Mouse (Mus musculus) MEL-GATA-1-ER (cell line): ENCODE measurements around the gene Grin2a.

Experiments used
- DNase-seq: peaks from one replicate; pipeline ENCODE4 v3.0.0-alpha.2; 2012; ENCODE audit warnings: low read depth; ENCODE audit errors: extremely low read depth

Grin2a gene

DNA sequence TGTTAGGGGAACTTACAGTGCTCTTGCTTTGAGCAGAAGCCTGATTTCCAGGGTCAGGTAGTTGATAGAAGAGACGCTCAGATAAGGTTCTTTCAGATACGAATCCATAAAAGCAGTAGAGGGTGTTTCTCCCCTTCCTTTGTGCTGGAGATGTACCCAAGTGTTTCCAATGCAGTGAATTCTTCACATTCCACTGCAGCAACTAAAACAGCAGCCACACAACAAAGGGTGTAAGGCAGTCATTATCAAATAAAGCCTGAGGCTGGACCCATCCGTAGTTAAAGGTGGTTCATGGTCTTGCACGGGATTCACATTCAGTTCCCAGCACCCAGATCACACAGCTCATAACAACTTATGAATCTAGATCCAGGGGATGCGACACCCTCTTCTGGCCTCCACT lies 241.3 kb downstream of the Grin2a start:
- no peak for DNase-seq

DNA sequence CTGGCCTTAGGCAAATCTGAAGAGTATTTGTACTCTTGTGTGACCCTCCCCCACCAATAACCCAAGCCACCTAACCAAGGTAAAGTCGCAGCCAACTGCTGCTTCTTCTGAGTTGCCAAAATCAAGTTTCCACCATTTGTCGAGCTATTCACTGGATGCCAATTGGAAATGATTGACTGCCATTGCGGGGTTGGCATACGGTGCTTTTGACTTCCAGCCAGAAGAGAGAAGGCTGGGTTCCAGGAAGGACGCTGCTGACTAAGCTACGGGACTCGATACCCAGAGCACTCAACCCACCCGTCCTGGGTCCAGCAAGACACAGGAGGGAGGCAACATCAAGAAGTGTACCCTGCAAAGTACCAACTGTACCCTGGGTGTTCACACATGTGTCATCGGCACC lies 242.3 kb downstream of the Grin2a start:
- DNase-seq, result no peak

DNA sequence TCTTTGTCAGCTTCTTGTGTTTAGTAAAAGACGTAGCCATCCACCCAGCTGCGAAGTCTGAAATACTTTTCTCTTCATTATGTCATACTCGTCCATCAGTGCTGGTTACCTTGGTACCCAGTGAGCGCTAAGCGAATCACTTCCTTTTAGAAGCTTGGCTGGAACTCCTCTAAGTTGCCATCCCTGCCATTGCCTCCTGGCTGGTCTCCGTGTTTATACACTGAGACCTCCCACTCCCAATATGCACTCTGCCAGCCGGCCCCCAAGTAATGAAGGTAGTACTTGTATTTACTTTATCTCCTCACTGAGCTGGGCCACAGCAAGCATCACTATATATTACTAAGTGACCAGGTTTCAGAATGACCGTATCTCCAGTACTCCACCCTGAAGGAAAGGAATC lies 242.8 kb downstream of the Grin2a start:
- no peak for DNase-seq

DNA sequence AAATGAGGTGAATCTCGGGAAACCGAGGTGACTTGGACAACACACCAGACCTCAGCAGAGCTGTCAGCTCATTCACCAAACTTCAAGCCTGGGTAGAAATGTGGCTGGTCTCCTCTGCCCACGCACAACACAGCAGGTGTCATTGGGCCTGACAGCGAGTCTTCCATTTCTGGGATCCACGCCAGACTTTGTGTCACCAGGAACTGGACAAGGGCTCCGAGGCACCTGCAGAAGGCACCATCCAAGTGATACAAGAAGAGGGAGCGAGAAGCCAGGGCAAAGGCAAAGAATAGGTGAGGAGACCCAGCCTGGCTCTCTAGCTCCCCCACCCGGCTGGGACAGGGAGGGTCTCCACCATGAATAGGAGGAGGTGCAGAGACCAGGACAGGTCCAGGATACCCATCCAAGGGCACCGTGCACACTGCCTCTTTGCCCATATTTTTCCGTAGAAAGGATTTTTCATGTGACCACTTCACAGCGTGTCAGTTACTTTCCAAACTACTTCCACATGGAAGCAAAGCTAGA lies 244.3 kb downstream of the Grin2a start:
- DNase-seq, result no peak

DNA sequence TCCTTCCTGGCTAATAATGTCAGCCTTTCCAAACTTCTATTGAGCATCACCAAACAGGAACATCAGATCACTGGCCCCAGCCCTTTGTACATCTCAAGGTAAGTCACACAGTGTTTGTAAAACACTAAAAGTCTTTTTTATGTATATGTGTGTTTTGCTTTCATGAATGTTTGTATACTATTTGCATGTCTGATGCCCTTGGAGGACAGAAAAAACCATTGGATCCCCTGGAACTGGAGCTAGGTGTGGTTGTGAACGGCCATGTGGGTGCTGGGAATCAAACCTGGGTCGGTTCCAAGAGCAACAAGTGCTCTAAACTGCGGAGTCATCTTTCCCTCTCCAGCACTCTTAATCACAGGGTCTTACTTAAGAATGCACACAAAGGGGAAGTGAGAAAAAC lies 245.7 kb downstream of the Grin2a start:
- DNase-seq, result no peak

DNA sequence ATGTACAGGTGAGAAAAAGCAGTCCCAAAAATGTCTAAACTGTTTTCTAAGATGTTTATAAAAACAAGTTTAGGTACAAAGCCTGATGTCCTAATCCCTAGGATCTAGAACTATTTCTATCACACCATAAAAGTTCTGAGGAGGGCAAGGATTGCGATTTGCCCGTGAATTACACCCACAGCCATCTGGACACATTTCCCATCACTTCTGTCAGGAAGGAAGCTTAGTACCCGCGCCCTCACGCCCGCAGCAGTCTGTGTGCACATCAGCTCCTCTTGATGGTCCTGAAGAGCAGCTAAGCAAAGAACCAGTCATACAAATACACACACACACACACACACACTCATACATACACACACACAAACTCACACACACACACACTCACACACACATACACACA lies 252.9 kb downstream of the Grin2a start:
- DNase-seq, result no peak

DNA sequence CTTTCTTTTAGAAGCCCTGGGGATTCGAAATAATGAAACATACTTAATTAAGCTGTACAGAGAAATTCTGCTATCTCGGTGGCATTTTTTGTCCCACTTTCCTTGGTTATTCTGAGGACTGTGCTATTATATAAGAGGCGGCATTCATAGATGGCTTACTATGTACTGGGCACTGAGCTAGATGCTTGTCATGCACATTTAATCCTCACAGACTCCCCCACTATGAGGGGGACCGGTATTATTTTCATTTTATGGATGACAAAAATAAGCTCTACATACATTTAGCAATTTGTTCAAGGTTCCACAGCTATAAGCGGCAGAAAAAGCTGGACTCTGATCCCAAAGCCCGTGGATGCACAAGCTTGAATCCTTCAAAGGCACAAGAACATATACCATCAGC lies 256.7 kb downstream of the Grin2a start:
- DNase-seq, result no peak

DNA sequence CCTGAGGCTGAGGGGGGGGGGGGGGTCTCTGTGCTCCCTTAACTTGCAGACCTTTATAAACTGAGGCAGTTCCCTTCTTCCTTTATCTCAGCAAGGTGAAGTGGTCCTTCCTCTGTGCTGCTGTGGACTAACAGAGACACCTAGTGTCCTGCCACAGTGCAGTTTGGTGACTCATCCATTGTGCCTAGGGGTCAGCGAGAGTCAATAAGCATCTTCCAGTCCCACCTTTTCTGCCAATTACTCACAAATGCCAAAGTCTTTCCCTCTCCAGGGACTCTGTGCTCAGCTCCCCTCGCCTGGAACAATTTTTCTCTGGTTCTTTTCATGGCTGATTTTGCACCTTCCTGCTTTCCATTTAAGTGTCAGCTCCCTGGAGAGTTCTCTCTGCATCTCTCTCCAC lies 258.2 kb downstream of the Grin2a start:
- DNase-seq, result no peak

DNA sequence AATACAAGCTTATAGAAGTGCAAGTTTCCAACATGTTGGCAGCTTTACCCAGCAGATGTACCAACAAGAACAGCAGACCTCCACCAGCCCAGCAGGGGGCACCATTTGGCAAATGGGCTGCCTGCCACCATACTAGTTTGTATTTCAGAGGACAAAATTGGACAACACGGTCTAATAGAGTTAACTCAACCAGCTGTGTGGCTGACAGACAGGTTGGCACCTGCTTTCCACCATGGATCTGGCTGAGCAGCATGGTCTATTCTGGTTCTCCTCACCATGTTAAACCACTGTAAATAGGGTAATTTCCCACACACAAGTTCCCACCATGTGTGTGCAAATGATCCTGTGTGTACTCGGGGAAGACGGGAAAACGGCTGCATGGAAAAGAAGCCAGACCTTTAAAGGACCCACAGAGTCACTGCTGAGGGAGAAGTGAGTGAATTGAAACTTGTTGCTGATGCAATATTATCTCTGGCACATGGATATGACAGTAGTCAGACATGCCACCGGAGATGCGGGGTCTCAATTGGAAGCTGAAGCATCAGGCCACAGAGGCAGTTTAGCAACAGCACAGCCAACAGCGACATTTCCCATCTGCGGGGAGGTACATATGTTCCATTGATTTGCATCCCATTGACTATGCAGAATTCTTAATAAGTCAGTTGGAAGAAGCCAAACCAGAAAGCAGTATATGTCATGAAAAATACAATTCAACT lies 259.8 kb downstream of the Grin2a start:
- no peak for DNase-seq

DNA sequence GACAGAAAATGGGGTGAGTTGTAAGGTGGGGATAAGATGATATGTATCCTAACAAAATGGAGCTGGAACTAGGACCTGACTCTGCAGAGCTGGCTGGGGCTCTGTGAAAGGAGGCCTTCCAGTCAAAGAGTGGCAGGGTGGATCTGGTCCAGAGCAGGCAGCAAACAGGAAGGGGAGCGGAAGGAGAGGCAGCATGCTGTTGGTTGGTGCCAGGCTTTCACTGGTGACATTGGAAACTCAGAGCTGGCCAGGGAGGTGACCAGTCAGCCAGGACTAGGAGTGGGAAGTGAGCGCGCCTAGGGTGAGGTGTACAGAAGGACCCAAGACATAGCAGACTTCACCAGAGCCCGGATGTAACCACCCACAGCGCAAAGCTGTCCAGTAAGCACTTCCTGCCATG lies 267.8 kb downstream of the Grin2a start:
- no peak for DNase-seq

DNA sequence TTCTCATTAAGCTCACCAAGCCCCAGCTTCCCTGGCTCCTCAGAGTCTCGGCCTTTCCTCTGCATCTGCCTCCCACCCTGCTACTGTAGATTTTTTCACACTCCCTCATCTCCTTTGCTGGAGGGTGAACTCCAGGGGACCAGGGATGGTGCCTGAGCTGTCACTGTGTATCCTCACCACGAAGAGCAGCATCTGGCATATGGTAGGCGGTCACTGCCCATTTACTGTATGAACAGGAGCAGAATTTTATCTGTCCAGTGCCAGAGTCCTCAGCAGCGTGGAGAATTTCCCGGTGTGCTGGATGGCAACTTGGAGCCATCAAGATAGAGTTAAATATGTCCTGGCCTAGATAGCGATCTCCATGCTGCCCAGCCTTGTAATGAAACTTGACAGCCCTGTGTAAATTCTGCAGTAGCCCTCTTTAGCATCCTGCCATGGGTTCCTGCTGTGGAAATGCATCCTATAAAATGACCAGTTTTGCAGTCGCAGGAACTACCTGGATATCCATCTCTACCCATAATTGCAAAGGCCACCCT lies 269.7 kb downstream of the Grin2a start:
- no peak for DNase-seq

DNA sequence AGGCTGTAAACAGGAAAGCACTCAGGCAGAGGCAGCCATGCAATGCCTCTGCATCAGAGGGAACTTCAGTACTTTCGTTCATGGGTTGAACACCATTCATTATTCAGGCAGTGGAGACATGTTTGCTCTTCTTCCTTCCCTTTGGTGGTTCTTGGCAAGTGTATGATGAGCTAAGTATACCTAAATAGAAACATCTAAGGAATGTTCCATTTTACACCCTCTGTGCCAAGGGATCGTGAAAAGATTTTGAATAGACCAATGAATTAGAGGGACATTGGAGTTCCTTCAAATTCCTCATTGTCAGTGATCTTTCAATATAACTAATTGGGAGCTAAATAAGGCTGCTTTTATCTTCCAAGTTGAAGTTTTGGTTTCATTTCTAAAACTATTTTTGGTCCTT lies 284.0 kb downstream of the Grin2a start:
- no peak for DNase-seq

DNA sequence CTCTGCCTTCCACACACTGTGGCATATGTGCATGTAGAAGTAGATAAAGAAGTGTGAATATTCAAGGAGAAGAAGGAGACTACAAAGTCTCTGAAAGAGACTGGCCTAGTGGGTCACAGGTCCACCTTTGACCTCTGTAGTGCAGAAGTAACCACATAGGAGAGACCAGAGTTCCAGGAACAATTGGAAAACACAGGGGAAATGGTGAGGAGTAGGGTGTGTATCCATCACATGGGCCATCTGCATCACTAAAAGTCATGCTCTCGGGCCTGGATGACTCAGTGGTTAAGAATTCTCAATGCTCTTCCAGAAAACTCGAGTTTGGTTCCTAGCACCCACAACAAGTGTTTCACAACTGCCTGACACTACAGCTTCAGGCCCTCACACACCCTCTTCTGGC lies 285.4 kb downstream of the Grin2a start:
- DNase-seq, result no peak

DNA sequence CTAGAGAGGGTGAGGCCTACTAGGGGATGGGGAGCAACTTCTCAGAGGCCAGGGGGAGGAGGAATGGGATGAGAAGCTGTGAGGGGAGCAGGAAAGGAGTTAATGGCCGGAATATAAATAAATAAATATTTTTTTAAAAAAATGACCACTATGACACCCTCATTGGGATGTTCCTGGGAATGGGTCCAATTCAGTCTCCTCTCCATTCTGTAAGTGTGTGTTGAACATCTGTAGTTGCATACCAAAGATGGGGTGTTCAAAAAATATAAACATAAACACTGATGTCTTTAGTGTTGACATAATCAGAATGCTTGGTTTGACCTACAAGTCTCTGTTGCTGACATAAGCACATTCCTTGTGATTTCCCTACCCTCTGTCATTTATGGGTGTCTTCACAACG lies 298.2 kb downstream of the Grin2a start:
- no peak for DNase-seq

DNA sequence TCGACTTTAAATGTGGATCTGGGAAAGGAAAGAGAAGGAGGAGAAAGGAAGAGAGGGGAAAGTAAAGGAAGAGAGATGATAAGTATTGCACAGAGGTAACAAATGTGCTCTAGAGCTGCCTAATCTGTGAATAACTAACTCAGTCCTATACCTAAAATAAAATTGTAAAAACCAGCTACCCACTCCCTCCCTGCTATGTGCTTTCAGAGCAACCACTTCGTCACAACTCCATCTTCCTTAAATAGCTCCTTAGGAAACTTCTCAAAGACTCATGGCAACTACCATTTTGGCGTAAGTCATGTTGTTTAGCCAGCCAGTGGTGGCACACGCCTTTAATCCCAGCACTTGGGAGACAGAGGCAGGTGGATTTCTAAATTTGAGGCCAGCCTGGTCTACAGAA lies 301.3 kb downstream of the Grin2a start:
- DNase-seq, result no peak

DNA sequence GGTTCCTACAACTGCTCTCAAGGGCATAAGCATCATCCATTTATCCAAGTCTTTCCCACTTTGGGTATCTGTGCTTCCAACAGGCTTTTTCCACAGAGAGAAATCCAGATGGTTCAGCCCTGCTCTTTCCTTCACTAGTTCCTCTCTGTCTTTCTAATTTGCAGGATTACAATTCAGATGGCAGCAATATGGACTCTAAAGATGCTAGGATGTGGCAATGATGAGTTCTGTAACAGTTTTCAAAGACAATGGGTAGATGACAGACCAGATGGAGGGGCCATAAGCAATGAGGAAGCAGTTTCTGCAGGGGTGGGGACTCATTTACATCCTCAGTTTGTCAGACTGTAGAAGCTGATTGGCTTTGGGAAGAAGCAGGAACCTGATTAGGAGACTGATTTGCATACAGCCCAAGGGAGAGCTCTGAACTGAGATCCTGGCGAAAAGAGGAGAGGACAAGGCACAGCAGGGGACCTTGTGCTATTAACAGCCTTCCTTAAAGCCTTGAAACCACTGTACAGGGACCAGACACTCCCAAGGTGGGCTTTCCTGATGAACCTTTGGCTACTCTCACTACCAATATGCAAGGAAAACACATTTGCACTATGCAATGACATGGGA lies 306.7 kb downstream of the Grin2a start:
- DNase-seq, result no peak

DNA sequence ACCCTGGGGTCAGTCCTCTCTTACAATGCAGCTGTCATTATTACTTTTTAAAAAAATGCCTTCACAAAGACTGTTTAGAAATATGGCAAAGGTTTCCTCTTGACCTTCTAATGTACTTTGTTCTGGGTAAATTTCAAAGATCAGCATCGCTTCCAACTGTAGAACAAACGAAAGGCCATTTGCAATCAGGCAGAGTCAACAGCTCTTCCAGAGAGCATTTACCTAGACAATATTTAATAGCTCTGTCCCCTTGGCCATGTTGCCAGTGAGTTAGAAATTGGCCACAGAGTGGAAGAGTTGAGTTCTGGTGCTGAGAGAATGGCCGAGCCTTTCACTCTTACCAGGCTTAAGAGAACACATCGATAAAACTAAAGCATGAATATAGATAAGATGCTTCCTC lies 314.8 kb downstream of the Grin2a start:
- DNase-seq, result no peak

DNA sequence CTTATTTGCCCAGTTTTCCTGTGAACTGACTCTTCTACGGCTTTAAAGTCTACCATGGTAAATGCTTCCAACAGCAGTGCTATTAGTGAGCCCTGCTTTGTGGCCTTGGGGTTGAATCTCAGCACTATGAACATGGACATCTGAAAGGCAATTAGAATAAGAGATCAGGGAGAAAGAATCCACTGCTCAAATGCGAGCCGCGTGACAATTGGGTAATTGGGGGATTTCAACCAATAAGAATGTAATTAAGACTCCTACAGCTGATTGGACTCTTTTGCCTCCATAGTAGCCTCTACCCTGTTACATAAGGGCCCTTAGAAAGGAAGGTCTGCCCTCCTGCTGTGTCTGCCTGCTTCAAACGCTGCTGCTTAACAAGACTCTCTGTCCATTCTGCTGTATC lies 315.4 kb downstream of the Grin2a start:
- DNase-seq, result no peak

DNA sequence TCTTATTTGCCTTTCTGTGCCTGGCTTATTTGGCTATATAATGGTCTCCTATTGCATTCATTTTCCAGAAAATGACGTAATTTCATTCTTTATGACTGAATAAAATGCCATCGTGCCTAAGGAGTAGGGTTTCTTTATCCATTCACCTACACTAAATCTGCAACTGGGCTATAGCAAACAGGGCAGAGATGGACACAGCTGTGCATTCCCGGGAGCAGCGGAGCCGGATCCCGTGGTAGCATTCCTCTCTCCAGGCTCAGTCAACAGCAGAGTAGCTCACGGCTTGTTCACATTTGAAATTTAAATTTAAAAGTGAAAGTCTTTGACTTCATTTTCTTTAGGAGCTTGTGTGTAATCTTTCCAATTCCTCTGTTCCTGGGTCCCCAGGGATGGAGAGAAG lies 316.6 kb downstream of the Grin2a start:
- DNase-seq, result no peak

DNA sequence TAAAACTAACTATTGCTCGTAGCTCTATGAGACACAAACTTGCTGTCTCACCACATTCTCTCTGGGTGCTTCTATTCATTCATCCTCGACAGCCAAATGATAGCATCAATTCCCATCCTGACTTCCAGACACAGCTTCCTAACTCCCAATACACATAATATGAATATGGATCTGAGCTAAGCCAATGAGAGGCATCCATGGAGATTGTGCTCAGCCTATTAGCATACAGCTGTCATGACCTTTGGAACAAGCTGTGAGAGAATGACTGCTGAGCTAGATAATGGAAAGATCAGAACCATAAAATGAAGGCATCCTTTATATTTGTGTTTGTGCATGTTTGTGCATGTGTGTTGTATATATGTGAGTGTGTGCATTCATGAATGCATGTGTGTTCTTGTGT lies 323.0 kb downstream of the Grin2a start:
- no peak for DNase-seq

DNA sequence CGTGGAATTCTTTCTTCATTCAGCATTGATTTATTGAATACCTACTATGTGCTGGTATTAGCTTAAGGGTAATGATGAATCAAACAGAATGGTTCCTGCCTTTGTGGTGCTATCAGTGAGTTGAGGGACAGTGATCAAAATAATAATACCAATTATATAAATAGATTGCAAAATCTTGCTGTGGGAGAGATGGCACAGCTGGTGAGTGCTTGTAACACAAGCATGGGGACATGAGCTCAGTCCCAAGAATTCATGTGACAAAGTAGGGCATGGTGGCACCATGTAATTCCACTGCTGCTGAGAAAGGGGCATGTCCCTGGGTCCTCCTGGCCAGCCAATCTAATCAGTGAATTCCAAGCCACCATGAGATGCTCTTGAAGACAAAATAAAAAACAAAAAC lies 324.1 kb downstream of the Grin2a start:
- DNase-seq, result no peak

DNA sequence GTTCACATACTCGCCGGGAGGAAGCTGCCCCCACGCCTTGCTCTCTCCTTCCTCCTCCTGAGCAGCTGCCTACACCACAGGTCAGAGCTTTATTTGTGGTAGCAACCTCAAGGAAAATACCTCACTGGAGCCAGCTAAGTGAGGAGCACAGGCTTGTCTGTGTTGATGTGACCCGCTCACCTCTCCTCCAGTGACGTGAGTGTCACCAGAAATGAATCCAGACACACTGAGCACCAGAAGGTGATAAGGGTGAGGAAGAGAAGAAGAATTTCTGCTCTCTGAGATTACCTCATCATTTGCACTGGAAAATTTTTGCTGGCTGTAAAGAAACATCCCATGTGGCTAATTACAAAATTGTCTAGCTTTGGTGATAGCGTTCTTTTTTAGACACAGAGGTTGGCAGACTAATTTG lies 324.6 kb downstream of the Grin2a start:
- no peak for DNase-seq

DNA sequence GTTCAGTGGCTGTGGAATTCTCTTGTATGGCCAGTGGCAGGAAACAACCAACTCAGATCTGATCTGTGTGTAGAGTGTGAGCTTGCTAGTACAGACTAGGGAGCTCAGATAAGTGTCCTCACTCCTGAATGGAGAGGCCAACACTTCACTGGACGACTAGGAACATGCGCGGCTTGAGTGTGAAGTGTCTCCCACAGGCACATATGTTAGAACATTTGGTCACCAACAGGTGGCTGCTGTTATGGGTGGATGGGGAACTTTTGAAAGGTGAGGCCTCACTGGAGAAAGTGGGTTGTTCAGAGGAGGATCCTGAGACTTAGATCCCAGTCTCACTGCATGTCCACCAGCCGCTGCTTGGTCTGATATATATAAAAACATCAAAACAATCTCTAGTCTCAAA lies 329.5 kb downstream of the Grin2a start:
- no peak for DNase-seq
